Mouse (Mus musculus): ENCODE measurements around the gene Fcgr4.
"Not testable (repeated sequence)": the region's sequence is repeated elsewhere in the genome, so short reads cannot be mapped to it uniquely, and the experiment has no call there.

Gene Fcgr4

DNA sequence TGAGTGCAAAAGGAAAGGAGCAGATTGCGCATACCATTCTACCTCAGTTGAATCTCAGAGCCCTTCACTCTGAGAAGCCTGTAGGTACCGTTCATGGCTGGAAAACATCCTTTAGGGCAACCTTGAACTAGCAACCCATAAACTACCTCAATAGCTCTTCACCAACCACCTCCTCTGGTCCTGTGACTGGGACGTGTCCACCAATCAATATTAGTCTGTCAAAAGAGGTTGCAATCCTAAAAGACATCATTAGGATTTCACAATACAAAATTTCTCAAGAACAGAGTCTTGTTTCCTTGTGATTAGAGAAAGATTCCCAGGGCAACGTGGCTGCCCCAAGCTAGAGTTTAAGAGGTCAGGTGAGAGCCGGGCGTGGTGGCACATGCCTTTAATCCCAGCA is 34.6 kb downstream of the Fcgr4 start:
- no peak for DNase-seq (ENCODE audit: low read depth, low spot score)

DNA sequence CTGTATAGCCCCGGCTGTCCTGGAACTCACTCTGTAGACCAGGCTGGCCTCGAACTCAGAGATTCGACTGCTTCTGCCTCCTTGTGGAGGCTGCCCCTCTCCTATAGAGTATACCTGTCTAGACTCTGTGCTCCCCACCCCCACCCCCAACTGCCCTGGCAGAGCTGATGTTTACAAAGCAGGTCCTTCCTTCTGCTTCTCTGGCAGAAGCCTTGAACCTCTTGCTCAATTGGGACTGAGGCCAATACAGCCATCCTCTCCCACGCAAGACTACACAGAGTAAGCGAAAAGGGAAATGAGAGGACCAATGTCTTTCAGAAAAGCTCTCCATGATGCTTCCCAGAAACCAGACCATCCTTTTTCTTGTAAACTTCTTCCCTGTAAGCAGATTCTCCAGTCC is 38.5 kb downstream of the Fcgr4 start:
- no peak for DNase-seq (ENCODE audit: low read depth, low spot score)

DNA sequence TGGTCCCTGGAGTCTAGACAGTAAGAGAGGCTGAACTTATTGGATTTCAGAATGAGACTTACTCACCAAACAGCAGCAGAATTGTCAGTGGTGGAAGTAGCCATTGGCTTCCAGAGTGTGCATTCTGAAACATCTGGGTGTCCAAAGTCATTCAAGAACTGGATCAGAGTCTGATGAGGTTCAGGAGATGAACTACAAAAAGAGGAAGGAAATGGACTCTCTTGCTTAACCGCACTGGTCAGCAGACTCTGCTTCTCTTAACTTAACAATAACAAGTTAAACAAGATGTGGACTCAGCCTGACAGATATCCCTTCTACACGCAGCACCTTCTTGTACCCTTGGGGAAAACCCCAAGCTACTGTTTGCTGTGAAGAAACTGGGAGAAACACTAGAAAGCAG is 40.5 kb downstream of the Fcgr4 start:
- no peak for DNase-seq (ENCODE audit: low read depth, low spot score)

DNA sequence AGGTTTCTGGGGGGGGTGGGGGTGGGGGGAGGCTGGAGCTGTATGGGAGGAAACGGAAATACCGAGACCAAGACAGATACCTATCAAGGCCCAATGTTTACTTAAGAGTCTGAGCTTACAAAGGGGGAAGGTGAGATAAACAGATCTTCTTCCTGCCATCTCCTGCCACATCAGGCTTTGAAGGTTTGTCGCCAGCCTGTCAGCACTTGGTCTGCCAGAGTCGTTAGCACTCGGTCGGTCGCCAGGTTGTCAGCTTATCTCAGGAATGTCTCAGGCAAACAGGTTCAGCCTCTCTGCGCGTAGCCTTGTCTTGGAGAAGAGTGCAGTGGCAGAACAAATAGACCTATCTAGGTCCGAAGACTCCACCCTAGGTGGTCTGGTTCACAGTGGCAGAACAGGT is 41.7 kb downstream of the Fcgr4 start:
- no peak for DNase-seq (ENCODE audit: low read depth, low spot score)

DNA sequence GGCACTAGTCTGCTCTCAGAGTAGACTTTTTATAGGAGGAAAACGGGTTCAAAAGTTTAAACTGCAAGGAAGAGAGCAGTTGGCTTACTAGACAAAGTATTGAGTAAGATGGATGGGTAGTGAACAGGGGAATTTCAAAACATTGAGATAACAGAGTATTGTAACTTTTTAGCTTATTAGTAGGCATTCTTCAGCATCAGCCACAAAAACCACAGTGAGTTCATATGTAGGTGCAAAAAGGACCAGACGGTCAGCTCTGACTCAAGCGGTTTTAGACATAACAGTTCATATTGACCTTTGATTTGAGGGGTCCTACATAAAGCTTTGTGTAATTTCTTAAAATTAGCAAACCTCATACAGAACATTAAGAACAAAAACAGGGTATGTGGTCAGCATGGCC is 42.8 kb downstream of the Fcgr4 start:
- no peak for DNase-seq (ENCODE audit: low read depth, low spot score)

DNA sequence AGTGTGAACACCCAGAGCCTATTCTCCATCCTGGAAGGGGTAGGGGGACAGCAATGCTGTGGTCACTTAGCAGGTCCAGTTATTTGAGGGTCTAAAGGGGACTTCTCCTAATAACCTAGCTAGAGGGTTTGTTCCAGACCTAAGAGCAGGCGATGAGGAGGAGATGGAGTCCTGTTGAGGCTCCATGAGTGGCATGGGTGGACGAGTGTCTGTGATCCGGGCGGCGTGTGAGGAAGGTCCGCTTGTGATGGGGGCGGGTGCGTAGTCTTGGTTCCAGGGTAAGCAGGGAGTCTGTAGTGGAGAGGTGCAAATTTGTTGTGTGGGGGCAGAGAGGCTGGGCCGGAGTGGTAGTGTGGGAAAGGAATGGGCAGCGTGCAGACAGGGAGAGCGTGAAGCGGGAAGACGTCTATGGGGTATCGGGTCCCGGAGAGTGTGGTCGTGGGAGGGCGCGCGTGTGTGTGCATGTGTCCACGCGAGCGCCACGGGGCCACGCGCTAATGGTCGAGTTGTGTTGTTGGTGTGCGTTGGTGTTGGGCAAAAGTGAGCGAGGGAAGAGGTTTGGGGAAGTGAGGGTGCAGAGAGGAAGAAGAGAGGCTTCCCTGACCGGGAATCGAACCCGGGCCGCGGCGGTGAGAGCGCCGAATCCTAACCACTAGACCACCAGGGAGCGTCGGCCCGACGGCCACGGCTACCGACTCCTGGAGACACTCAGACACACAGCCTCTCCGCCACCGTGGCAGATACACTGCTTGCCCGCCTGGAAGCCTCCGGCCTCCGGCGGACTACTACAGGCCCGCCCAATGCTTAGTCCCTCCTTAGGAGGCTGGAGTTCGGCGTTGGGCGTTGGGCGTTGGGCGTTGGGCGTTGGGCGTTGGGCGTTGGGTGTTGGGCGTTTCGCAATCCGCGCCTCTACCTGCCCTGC is 45.1 kb downstream of the Fcgr4 start:
- DNase-seq (ENCODE audit: low read depth, low spot score), result not testable (repeated sequence)

DNA sequence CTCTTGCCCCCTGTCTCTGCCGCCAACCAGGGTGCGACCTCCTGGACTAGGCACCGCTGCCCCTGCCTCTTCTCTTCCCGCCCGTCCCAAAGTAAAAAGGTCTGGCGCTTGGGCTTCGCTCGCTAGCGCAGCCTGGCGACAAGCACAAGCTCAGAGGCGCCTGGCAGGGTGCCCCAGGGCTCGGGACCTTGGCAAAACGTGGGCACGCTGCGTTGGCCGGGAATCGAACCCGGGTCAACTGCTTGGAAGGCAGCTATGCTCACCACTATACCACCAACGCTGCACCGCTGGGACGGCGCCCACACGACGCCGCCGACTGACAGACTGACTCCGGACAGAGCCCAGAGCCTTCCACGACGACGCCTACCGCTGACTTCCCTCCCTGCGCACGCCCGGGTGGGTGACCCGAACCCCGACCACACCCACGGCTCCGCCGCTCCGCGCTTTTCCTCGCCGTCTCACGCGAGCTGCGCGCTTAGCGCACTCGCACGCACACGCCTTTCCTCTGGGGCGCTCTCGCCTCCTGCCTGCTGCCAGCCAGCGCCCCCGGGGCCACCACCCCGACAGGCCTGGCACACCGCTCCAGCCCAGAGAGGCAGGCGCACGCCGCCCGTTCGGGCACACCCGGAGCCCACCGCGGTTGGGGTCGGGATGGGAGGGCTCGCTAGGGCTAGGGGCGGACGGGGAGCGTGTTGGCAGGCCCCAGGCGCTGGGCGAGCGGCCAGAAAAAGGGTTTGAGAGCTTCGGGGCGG is 45.9 kb downstream of the Fcgr4 start, which contains the start of gene Fcgr3:
Gene Fcgr3 (minus strand): TSS at position 445 of the 752 bp plus-strand sequence.
- peak; percentile 82 for DNase-seq (ENCODE audit: low read depth, low spot score)

DNA sequence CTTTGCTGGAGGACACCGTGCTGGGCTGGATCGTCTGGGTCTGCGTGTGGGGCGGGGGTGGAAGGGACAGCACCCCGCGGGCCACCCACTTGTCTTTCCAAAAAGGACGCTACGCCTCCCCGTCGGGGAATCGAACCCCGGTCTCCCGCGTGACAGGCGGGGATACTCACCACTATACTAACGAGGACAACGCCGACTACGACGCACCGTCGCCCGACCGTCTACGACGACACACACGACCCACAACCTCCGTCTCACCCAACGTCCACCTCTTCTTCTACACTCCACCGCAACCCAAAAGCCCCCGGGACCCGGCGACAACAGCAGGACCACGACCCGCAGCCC is 46.5 kb downstream of the Fcgr4 start:
- DNase-seq (ENCODE audit: low read depth, low spot score), result not testable (repeated sequence)

DNA sequence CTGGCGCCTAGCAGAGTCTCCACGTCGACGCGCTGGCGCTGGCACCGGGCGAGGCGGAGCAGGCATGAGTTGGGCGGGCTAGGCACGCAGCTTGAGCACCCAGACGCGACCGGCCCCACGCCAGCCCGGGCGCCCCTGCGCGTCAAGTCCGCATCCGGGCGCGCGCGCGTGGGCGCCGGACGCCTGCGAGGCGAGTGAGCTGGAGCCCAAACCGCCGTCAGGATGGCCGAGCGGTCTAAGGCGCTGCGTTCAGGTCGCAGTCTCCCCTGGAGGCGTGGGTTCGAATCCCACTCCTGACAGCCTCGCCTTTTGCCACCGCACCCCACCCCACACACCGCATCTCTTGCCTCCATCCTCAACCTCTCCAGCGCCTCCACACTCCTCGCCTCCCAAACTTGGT is 47.0 kb downstream of the Fcgr4 start:
- not testable (repeated sequence) for DNase-seq (ENCODE audit: low read depth, low spot score)

DNA sequence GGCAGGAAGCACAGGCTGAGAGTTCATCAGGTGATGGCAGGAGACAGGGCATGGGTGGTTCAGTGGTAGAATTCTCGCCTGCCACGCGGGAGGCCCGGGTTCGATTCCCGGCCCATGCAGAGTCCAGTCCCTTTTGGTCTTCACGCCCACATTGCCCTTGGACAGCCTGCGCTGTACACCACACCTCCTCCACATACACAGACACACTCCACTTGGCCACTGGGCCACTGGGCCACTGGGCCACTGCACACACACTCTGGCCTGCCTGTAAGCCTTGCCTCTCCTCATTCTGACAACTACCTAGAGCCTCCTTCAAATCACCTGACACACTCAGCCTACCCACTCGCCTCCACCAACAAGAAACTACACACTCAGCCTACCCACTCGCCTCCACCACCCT is 47.9 kb downstream of the Fcgr4 start:
- DNase-seq (ENCODE audit: low read depth, low spot score), result not testable (repeated sequence)

DNA sequence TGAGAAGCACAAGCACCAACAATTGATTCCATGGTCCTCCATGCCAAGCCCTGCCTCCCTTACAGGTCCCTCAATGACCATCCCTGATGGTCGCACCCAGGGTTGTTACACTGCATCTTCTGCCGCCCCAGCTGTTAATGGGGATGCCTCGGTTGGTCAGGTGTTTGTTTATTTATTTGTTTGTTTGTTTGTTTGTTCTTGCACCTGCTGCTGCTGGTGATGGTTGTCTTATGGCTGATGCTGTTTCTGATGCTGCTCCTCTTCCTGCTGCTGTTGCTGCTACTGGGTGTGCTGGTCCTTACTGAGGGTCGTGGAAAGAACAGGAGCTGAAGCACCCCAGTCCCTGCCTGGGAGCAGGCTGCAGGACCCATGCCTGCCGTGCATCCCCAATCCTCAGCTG is 49.2 kb downstream of the Fcgr4 start:
- DNase-seq (ENCODE audit: low read depth, low spot score), result not testable (repeated sequence)

DNA sequence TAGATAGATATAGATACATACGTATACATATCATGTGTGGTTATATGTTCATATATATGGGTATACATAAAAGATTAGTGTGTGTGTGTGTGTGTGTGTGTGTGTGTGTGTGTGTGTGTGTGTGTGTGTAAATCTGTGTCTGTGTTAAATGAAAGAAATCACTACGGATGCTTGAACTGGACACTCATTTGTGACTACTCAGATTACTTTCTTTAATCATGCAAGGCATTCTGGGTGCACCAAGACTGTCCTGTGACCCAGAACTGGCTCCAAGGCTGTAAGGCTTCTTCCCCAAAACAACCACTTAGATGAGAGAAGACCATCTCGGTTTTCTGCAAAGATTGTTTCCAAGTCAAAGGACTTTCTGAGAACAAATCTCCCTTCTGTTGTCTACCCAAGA is 50.8 kb downstream of the Fcgr4 start:
- not testable (repeated sequence) for DNase-seq (ENCODE audit: low read depth, low spot score)

DNA sequence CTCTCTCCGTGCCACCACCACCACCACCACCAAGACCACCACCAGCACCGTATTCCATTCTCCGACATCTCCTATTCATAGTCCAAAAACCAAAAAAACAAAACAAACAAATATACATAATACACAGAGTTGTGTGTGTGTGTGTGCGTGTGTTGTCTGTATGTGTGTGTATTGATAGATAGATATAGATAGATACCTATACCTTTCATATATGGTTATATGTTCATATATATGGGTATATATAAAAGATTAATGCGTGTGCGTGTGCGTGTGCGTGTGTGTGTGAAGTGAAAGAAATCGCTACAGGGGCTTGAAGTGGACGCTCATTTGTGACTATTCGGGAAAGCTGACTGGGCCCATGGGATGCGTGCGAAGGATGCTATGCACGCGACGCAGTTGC is 52.2 kb downstream of the Fcgr4 start:
- DNase-seq (ENCODE audit: low read depth, low spot score), result peak; percentile 14

DNA sequence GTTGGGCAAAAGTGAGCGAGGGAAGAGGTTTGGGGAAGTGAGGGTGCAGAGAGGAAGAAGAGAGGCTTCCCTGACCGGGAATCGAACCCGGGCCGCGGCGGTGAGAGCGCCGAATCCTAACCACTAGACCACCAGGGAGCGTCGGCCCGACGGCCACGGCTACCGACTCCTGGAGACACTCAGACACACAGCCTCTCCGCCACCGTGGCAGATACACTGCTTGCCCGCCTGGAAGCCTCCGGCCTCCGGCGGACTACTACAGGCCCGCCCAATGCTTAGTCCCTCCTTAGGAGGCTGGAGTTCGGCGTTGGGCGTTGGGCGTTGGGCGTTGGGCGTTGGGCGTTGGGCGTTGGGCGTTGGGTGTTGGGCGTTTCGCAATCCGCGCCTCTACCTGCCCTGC is 53.0 kb downstream of the Fcgr4 start:
- not testable (repeated sequence) for DNase-seq (ENCODE audit: low read depth, low spot score)

DNA sequence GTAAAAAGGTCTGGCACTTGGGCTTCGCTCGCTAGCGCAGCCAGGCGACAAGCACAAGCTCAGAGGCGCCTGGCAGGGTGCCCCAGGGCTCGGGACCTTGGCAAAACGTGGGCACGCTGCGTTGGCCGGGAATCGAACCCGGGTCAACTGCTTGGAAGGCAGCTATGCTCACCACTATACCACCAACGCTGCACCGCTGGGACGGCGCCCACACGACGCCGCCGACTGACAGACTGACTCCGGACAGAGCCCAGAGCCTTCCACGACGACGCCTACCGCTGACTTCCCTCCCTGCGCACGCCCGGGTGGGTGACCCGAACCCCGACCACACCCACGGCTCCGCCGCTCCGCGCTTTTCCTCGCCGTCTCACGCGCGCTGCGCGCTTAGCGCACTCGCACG is 53.5 kb downstream of the Fcgr4 start:
- not testable (repeated sequence) for DNase-seq (ENCODE audit: low read depth, low spot score)

DNA sequence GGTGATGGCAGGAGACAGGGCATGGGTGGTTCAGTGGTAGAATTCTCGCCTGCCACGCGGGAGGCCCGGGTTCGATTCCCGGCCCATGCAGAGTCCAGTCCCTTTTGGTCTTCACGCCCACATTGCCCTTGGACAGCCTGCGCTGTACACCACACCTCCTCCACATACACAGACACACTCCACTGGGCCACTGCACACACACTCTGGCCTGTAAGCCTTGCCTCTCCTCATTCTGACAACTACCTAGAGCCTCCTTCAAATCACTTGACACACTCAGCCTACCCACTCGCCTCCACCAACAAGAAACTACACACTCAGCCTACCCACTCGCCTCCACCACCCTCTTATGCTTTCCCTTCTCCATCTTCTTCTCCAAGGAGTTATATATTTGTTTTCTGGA is 55.6 kb downstream of the Fcgr4 start:
- DNase-seq (ENCODE audit: low read depth, low spot score), result peak; percentile 75

DNA sequence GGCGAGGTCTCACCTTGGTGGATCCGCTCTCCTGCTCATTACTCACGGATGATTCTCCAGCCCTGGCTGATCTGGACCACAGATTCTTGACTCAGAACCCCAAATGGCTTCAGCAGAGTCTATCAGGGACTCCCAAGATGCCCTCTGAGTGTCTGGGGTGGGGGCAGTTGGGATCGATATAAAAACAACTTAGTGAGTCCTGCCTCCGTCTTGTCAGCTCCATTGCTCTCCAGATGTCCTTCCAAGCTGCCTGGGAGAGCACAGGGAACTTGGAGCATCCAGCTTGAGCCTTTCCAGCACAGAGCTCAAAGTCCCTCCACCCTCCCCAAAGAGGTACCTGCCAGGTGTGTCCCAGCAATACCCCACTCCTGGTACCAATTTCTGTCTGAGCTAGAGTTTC is 57.5 kb downstream of the Fcgr4 start:
- not testable (repeated sequence) for DNase-seq (ENCODE audit: low read depth, low spot score)

DNA sequence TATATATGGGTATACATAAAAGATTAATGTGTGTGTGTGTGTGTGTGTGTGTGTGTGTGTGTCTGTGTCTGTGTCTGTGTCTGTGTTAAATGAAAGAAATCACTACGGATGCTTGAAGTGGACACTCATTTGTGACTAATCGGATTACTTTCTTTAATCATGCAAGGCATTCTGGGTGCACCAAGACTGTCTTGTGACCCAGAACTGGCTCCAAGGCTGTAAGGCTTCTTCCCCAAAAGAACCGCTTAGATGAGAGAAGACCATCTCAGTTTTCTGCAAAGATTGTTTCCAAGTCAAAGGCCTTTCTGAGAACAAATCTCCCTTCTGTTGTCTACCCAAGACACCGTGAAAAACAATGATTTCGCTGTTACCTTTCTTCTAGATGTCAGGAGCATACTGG is 58.5 kb downstream of the Fcgr4 start:
- not testable (repeated sequence) for DNase-seq (ENCODE audit: low read depth, low spot score)

DNA sequence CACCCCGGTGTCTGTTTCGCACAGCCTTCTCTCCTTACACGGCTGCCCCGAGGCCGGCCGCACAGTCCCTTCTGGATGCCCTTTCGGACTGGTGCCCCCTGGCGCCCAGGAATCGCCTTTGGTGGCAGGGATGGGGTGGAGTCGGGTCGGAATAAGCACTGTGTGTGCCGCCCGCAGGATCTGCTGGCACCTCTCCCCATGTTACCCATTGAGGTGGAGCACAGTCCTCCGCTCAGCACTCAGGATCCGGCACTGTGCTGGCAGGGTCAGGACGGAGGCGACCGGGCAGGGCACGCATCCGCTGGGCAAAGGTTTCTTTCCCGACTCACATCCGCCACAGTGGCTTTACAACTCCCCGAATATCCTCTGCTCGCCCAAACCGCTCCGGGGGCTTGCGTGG is 59.2 kb downstream of the Fcgr4 start:
- not testable (repeated sequence) for DNase-seq (ENCODE audit: low read depth, low spot score)

DNA sequence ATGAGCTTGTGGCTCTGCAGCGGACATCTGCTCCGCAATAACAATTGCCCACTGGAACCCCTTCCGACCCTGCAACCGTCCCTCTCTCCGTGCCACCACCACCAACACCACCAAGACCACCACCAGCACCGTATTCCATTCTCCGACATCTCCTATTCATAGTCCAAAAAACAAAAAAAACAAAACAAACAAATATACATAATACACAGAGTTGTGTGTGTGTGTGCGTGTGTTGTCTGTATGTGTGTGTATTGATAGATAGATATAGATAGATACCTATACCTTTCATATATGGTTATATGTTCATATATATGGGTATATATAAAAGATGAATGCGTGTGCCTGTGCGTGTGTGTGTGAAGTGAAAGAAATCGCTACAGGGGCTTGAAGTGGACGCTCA is 59.7 kb downstream of the Fcgr4 start:
- DNase-seq (ENCODE audit: low read depth, low spot score), result not testable (repeated sequence)

DNA sequence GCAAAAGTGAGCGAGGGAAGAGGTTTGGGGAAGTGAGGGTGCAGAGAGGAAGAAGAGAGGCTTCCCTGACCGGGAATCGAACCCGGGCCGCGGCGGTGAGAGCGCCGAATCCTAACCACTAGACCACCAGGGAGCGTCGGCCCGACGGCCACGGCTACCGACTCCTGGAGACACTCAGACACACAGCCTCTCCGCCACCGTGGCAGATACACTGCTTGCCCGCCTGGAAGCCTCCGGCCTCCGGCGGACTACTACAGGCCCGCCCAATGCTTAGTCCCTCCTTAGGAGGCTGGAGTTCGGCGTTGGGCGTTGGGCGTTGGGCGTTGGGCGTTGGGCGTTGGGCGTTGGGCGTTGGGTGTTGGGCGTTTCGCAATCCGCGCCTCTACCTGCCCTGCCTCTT is 60.6 kb downstream of the Fcgr4 start:
- not testable (repeated sequence) for DNase-seq (ENCODE audit: low read depth, low spot score)
